Mouse (Mus musculus) adrenal gland, adult (tissue): ENCODE results near the gene Fshr.
"Not testable (repeated sequence)": the region's sequence is repeated elsewhere in the genome, so short reads cannot be mapped to it uniquely, and the experiment has no call there.

Experiments used
- DNase-seq, 2 experiments: peaks; one replicate each; pipeline ENCODE4 v3.0.0; 2022 to 2023; ENCODE audit warnings: low spot score in 1 of 2; ENCODE audit not compliant: inconsistent age in 2 of 2

Fshr gene

GRCm38 (mm10) chr17:89200575-89200974, at the start of gene Fshr:
Gene Fshr (minus strand): TSS chr17:89200675.
- no peak for DNase-seq

- no peak for DNase-seq
Observed at GRCm38 (mm10) chr17:89202181-89202580, 1.7 kb upstream of the Fshr start.

GRCm38 (mm10) chr17:89173545-89173944, 26.9 kb downstream of the Fshr start:
- no peak for DNase-seq

- DNase-seq = no peak
Observed at GRCm38 (mm10) chr17:89164773-89165172, 35.7 kb downstream of the Fshr start.

GRCm38 (mm10) chr17:89162475-89162874, 38.0 kb downstream of the Fshr start:
- no peak for DNase-seq

- not testable (repeated sequence) for DNase-seq
Observed at GRCm38 (mm10) chr17:89159343-89159742, 41.1 kb downstream of the Fshr start.

- DNase-seq = no peak
Observed at GRCm38 (mm10) chr17:89144806-89145205, 55.7 kb downstream of the Fshr start.

GRCm38 (mm10) chr17:89120023-89120422, 80.5 kb downstream of the Fshr start:
- no peak for DNase-seq

GRCm38 (mm10) chr17:89119250-89119649, 81.2 kb downstream of the Fshr start:
- no peak for DNase-seq

- DNase-seq = peak in 1 of 2 experiments; percentile 16
Observed at GRCm38 (mm10) chr17:89113944-89114343, 86.5 kb downstream of the Fshr start.

- DNase-seq = no peak
Observed at GRCm38 (mm10) chr17:89100719-89101350, 99.6 kb downstream of the Fshr start.

- not testable (repeated sequence) for DNase-seq
Observed at GRCm38 (mm10) chr17:89099733-89100132, 100.7 kb downstream of the Fshr start.

- DNase-seq = no peak
Observed at GRCm38 (mm10) chr17:89089692-89090475, 110.6 kb downstream of the Fshr start.

- no peak for DNase-seq
Observed at GRCm38 (mm10) chr17:89082897-89083296, 117.6 kb downstream of the Fshr start.

- no peak for DNase-seq
Observed at GRCm38 (mm10) chr17:89079706-89080105, 120.8 kb downstream of the Fshr start.

GRCm38 (mm10) chr17:89064327-89065095, 136.0 kb downstream of the Fshr start:
- DNase-seq = no peak

- DNase-seq = no peak
Observed at GRCm38 (mm10) chr17:89062348-89062949, 138.0 kb downstream of the Fshr start.

- DNase-seq = no peak
Observed at GRCm38 (mm10) chr17:89051031-89051563, 149.4 kb downstream of the Fshr start.

GRCm38 (mm10) chr17:89049071-89049470, 151.4 kb downstream of the Fshr start:
- no peak for DNase-seq

- DNase-seq = no peak
Observed at GRCm38 (mm10) chr17:89046016-89046415, 154.5 kb downstream of the Fshr start.

- no peak for DNase-seq
Observed at GRCm38 (mm10) chr17:89036723-89037122, 163.8 kb downstream of the Fshr start.
